Mouse (Mus musculus): ENCODE data around the gene Lamc3.

- no peak for TF ChIP-seq POLR2A (IDR thresholded peaks at IDR 0.05; ENCODE audit: borderline replicate concordance, control insufficient read depth, low read depth, low read length)
- no peak for TF ChIP-seq CTCF (IDR thresholded peaks at IDR 0.05; ENCODE audit: control insufficient read depth, insufficient read depth, low read length)
Measured at GRCm38 (mm10) chr2:31952725-31953124, 65.6 kb downstream of the Lamc3 start.
